Mouse (Mus musculus) liver, embryonic 13.5 days (tissue): ENCODE results near the gene Nufip2. TPM values are rescaled to one million over a fixed set of nuclear protein-coding genes. Genes with fewer than 3 reads are reported as not detected.
A peak's percentile ranks its signal among the peaks of the same experiment; 100 is the strongest.

ENCODE experiments used
- ATAC-seq: fragments of 200-750 bp; cut with Nextera tagmentation; 2 replicates; pipeline ENCODE4 v1.8.0; 2017; ENCODE audit warnings: low read depth, mild to moderate bottlenecking, moderate number of reproducible peaks, moderate library complexity
- DNase-seq: peaks from one replicate; pipeline ENCODE4 v3.0.0; 2022
- H3K27ac ChIP-seq: fragments of 300-500 bp; sonication (generic); 2 replicates; pipeline ENCODE4 v1.5.1; 2015; ENCODE audit warnings: moderate library complexity, mild to moderate bottlenecking, inconsistent platforms
- H3K27me3 ChIP-seq: fragments of 300-500 bp; sonication (generic); 2 replicates; pipeline ENCODE4 v1.6.1; 2015; ENCODE audit warnings: mild to moderate bottlenecking, inconsistent platforms
- H3K36me3 ChIP-seq: fragments of 300-500 bp; sonication (generic); 2 replicates; pipeline ENCODE4 v1.6.1; 2015; ENCODE audit warnings: mild to moderate bottlenecking, inconsistent platforms
- H3K4me1 ChIP-seq: fragments of 300-500 bp; sonication (generic); replicated peaks from 2 replicates; pipeline ENCODE4 v1.6.1; 2015; ENCODE audit warnings: inconsistent platforms
- H3K4me2 ChIP-seq: fragments of 300-500 bp; sonication (generic); 2 replicates; pipeline ENCODE4 v1.6.1; 2015; ENCODE audit warnings: inconsistent platforms, mild to moderate bottlenecking, moderate library complexity
- H3K4me3 ChIP-seq: fragments of 300-500 bp; sonication (generic); replicated peaks from 2 replicates; pipeline ENCODE4 v1.5.1; 2015; ENCODE audit warnings: mild to moderate bottlenecking, inconsistent platforms
- H3K9ac ChIP-seq: fragments of 300-500 bp; sonication (generic); 2 replicates; pipeline ENCODE4 v1.6.1; 2015; ENCODE audit warnings: mild to moderate bottlenecking, inconsistent platforms
- H3K9me3 ChIP-seq: fragments of 300-500 bp; sonication (generic); replicated peaks from 2 replicates; pipeline ENCODE4 v1.6.1; 2016; ENCODE audit warnings: inconsistent platforms
- WGBS: fragments of 180-500 bp; shearing (Covaris S2); methylation state at CpG from one replicate; pipeline ENCODE4 v1.1.7; 2015; ENCODE audit not compliant: insufficient replicate concordance; 5-methylcytosine and 5-hydroxymethylcytosine counted together
- polyA plus RNA-seq: library from polyadenylated mRNA; unstranded; fragments of >200 nt; fragmentation: Nextera tagmentation; extraction: Ambion mirVana; gene quantifications from 2 replicates; pipeline ENCODE4 v1.2.1, GENCODE M21; 2015

The Nufip2 gene
- polyA plus RNA-seq, 1 experiment from 2014 or later = 2.2 TPM

DNA sequence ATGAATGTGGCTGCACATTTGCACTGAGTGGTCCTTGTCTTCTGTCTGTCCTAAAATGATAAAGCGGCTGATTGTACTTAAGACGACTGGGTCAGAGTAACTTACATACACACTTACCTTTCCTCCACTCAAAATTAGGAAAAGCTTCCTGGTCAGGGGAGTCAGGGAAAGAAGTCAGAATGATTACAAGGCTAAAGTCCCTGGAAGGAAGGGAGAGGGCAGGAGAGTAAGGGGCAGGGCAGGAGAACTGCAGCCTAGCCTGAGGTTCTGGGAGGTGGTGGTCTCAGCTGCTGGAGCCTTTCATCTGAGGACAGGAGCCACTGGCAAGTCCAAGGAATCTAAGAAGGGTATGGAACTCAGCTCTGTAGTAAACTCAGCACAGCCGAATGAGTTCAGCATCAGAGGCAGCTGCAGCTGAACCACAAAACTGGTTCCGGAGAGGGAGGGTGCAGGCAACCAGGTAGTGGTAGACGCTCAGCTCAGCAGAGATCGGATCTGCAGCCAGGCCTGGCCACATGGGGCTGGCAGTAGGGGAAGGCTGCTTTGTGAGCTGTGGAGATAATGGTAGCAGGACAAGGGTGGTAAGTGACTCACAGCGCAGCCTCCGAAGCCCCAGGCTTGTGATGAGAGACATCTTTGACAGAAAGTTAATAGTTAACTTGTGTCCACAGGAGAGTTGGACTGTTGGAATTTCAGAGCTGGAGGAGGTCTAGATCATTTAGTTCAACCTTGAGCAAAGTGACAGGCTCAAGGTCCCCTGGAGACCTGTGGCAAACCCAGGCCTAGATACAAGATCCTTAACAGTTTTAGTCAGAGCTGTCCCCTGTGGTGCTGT is 86.1 kb downstream of the Nufip2 start:
- DNase-seq (peak; percentile 61), ATAC-seq (peak; percentile 93)
- no peaks in the 10 kb centered on the region for H3K9me3 ChIP-seq
- H3K4me3 ChIP-seq = peak overlapping the region; percentile 1; the same call in 1 of the 2 replicates
- peak overlapping the region; percentile 53 for H3K4me2 ChIP-seq
- H3K27ac ChIP-seq = peak overlapping the region; percentile 88
- peaks cover 9% of the 10 kb centered on the region for H3K36me3 ChIP-seq
- peak overlapping the region; percentile 63 for H3K9ac ChIP-seq
- H3K27me3 ChIP-seq = no peaks in the 10 kb centered on the region
- 10% methylated on average over 8 of the region's 8 CpGs for WGBS
- H3K4me1 ChIP-seq = peaks cover 83% of the 10 kb centered on the region

- Histone ChIP-seq H3K4me2 (no peak overlapping the region), H3K27ac (peak overlapping the region; percentile 70), H3K4me1 (peaks cover 81% of the 10 kb centered on the region), H3K9ac (0 out of 2 replicates have a peak overlapping the region, but pooled peaks have one; percentile 26), H3K9me3 (no peaks in the 10 kb centered on the region), H3K4me3 (no peak overlapping the region), H3K36me3 (peaks cover 43% of the 10 kb centered on the region), H3K27me3 (no peaks in the 10 kb centered on the region)
- ATAC-seq (no peak), DNase-seq (no peak)
- WGBS = 33% methylated on average over 9 of the region's 9 CpGs
Observed at GRCm38 (mm10) chr11:77775701-77776400, 89.9 kb downstream of the Nufip2 start.

GRCm38 (mm10) chr11:77777436-77777835 is 91.5 kb downstream of the Nufip2 start:
- H3K27me3 ChIP-seq = no peaks in the 10 kb centered on the region
- DNase-seq = no peak
- H3K4me3 ChIP-seq = no peak overlapping the region
- H3K4me1 ChIP-seq = peaks cover 81% of the 10 kb centered on the region
- H3K4me2 ChIP-seq = no peak overlapping the region
- WGBS = 91% methylated on average over 17 of the region's 17 CpGs
- no peak overlapping the region for H3K9ac ChIP-seq
- no peaks in the 10 kb centered on the region for H3K9me3 ChIP-seq
- no peak for ATAC-seq
- H3K36me3 ChIP-seq = peaks cover 48% of the 10 kb centered on the region
- no peak overlapping the region; the same call in 1 of the 2 replicates for H3K27ac ChIP-seq

- Histone ChIP-seq H3K9me3 (no peaks in the 10 kb centered on the region), H3K4me1 (peaks cover 81% of the 10 kb centered on the region), H3K9ac (no peak overlapping the region), H3K27me3 (no peaks in the 10 kb centered on the region), H3K4me2 (no peak overlapping the region), H3K27ac (no peak overlapping the region; the same call in 1 of the 2 replicates), H3K4me3 (no peak overlapping the region), H3K36me3 (peaks cover 48% of the 10 kb centered on the region)
- 90% methylated on average over 17 of the region's 17 CpGs for WGBS
- DNase-seq (no peak), ATAC-seq (no peak)
Observed at GRCm38 (mm10) chr11:77777937-77778336, 92.0 kb downstream of the Nufip2 start.

GRCm38 (mm10) chr11:77779240-77779639 is 93.3 kb downstream of the Nufip2 start:
- H3K4me3 ChIP-seq = no peak overlapping the region
- peaks cover 82% of the 10 kb centered on the region for H3K4me1 ChIP-seq
- DNase-seq (no peak), ATAC-seq (no peak)
- WGBS = 57% methylated on average over 1 of the region's 1 CpGs
- H3K4me2 ChIP-seq = no peak overlapping the region
- H3K9ac ChIP-seq = no peak overlapping the region
- no peaks in the 10 kb centered on the region for H3K9me3 ChIP-seq
- H3K36me3 ChIP-seq = peaks cover 48% of the 10 kb centered on the region
- peak overlapping the region; percentile 35 for H3K27ac ChIP-seq
- no peaks in the 10 kb centered on the region for H3K27me3 ChIP-seq

DNA sequence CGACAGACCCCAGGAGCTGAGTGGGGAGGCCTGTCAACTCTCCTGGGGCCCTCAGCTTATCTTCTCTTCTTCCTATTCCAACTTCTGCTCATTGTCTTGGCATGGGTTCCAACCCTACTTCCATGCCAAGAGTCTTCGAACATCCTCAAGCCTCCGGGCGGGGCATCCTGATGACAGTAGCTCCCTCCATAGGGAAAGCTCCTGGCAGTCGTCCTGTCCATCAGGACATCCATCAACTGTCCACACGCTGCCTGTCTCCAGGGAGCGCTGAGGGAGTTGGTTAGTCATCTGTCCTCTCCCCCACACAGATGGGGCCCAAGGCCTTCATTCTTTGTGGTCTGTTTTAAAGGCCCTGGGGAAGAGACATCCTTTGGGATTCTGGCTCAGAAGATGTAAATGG is 95.1 kb downstream of the Nufip2 start:
- H3K27ac ChIP-seq = peak overlapping the region; percentile 97
- no peaks in the 10 kb centered on the region for H3K9me3 ChIP-seq
- H3K4me1 ChIP-seq = peaks cover 92% of the 10 kb centered on the region
- H3K4me3 ChIP-seq = no peak overlapping the region
- H3K27me3 ChIP-seq = no peaks in the 10 kb centered on the region
- DNase-seq (no peak), ATAC-seq (no peak)
- no peak overlapping the region for H3K9ac ChIP-seq
- WGBS = 74% methylated on average over 7 of the region's 7 CpGs
- no peak overlapping the region for H3K4me2 ChIP-seq
- peaks cover 46% of the 10 kb centered on the region for H3K36me3 ChIP-seq

DNA sequence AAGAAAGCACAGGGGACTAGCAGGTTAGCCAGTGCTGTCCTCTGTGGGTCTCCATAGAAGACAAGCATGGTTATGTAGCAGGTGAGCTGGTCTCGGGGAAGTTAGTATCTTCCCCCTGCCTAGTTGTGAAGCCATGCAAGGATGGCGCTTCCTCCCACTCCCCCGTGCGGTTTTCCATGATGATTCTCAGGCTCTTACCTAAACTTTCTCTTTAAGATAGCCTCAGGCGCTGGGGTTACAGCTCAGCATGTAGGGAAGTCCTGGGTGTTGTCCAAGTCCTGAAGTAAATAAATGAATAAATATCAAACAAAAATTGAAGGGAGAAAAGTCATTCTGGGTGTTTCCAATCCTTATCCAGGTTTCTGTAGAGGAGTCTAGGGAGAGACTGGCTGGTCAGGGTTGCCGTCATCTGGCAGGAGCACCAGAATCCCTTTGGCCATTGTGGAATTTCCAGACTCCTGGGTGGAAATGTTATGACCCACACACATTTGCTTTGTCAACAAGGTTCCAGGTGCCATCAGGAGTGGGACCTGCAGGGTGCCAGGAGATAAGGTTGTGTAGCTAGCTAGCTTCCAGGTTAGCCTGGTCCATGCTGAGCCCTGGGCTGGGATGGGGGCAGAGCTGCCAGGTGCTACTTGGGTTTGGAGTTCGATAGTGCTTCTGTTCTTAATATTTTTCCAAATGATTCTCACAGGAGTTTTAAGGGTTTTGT is 96.3 kb downstream of the Nufip2 start:
- H3K4me2 ChIP-seq = no peak overlapping the region
- DNase-seq (no peak), ATAC-seq (no peak)
- no peak overlapping the region for H3K4me3 ChIP-seq
- 83% methylated on average over 7 of the region's 7 CpGs for WGBS
- peaks cover 40% of the 10 kb centered on the region for H3K36me3 ChIP-seq
- peaks cover 95% of the 10 kb centered on the region for H3K4me1 ChIP-seq
- peak overlapping the region; percentile 97 for H3K27ac ChIP-seq
- peak overlapping the region; percentile 77; the same call in 1 of the 2 replicates for H3K9ac ChIP-seq
- no peaks in the 10 kb centered on the region for H3K9me3 ChIP-seq
- no peaks in the 10 kb centered on the region for H3K27me3 ChIP-seq

DNA sequence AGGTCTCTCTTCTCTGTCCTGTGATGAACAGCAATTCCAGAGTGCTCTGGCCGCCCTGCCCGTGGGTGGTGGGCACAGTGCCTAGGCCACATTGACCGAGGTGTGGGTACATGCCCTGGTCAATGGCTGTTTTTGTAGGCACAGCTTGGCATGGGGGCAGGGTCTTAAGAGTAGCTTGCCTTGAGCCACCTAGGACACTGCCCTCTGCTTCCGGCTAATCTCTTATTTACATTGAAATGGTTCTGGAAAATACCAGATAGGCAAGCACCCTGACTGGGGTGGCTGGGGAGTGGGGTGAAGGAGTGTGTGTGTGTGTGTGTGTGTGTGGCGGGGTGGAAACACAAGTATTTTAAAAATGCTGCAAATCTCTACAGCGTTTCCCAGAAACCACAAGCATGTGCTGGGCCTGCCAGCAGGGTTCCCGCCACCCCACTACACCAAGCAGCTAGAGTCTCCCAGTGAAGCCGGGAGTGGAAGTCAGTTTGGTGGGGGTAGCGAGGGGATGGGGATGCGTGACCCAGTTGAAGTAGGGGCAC is 97.3 kb downstream of the Nufip2 start:
- 58% methylated on average over 10 of the region's 10 CpGs for WGBS
- Histone ChIP-seq H3K4me1 (peaks cover 99% of the 10 kb centered on the region), H3K27me3 (no peaks in the 10 kb centered on the region), H3K4me3 (peak overlapping the region; percentile 54; the same call in 1 of the 2 replicates), H3K4me2 (peak overlapping the region; percentile 89), H3K36me3 (peaks cover 35% of the 10 kb centered on the region), H3K9me3 (no peaks in the 10 kb centered on the region), H3K9ac (peak overlapping the region; percentile 77), H3K27ac (peak overlapping the region; percentile 97)
- ATAC-seq (peak; percentile 17; the same call in 1 of the 2 replicates), DNase-seq (no peak)

- Histone ChIP-seq H3K27me3 (no peaks in the 10 kb centered on the region), H3K9ac (peak overlapping the region; percentile 77), H3K4me3 (peak overlapping the region; percentile 54), H3K27ac (peak overlapping the region; percentile 97), H3K4me1 (peaks cover 99% of the 10 kb centered on the region), H3K9me3 (no peaks in the 10 kb centered on the region), H3K36me3 (peaks cover 29% of the 10 kb centered on the region), H3K4me2 (peak overlapping the region; percentile 89)
- 10% methylated on average over 18 of the region's 18 CpGs for WGBS
- DNase-seq (no peak), ATAC-seq (peak; percentile 68)
Observed at GRCm38 (mm10) chr11:77783747-77784646, 98.0 kb downstream of the Nufip2 start.

DNA sequence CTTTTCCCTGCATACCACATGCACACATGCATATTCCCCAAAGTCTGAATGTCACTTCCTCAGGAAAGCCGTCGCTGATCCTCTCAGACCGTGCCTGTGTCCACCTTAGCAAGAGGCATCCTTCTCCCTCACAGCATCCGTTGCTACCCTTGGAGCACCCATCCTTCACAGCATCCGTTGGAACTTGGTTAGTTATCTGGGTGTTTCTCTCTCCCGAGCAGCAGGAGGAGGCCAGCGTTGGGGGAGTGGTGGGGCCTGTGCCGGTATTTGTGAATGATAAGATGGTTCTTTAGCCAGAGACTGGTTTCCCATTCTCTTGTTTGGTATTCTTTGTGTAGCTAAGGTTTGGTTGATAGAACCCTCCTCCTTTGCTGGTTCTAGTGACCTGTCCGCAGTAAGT is 98.9 kb downstream of the Nufip2 start:
- DNase-seq = peak; percentile 72
- Histone ChIP-seq H3K27me3 (no peaks in the 10 kb centered on the region), H3K4me2 (peak overlapping the region; percentile 89), H3K4me1 (peaks cover 96% of the 10 kb centered on the region), H3K36me3 (peaks cover 22% of the 10 kb centered on the region), H3K9me3 (no peaks in the 10 kb centered on the region), H3K27ac (peak overlapping the region; percentile 97), H3K4me3 (peak overlapping the region; percentile 54), H3K9ac (peak overlapping the region; percentile 77)
- ATAC-seq = peak; percentile 80
- 16% methylated on average over 9 of the region's 9 CpGs for WGBS
